Mouse (Mus musculus): ENCODE results near the gene Tmem63c. TPM values are rescaled to one million over a fixed set of nuclear protein-coding genes. Genes with fewer than 3 reads are reported as not detected.

Gene Tmem63c
- polyA plus RNA-seq, 1 experiment, result not detected

DNA sequence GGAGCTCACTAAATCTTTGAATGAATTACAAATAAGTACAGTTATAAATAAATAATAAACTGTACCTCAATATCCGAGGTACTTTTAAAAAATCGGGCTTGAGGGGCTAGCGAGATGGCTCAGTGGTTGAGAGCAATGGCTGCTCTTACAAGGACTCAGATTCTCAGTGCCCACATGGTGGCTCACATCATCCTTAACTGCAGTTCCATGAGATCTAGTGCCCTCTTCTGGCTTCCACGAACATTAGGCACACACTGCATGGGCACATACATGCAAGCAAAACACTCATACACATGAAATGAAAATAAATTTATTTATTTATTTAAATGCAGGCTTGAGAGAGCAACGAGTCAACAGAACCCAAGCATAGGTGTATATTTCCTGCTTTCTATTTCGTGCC, 25.2 kb upstream of the Tmem63c start:
- no peak overlapping the region for H3K4me3 ChIP-seq (replicated peaks)
- H3K36me3 ChIP-seq (ENCODE audit: control insufficient read depth), result no peaks in the 10 kb centered on the region
- TF ChIP-seq GATA1 (IDR thresholded peaks at IDR 0.05; ENCODE audit: low read length) (no peak), TAL1 (IDR thresholded peaks at IDR 0.05; ENCODE audit: low read length) (no peak)
- H3K27me3 ChIP-seq (ENCODE audit: control insufficient read depth), result peaks cover 13% of the 10 kb centered on the region
- no peaks in the 10 kb centered on the region for H3K9me3 ChIP-seq (ENCODE audit: control insufficient read depth, low read length)
- no peaks in the 10 kb centered on the region for H3K4me1 ChIP-seq (ENCODE audit: control insufficient read depth)

DNA sequence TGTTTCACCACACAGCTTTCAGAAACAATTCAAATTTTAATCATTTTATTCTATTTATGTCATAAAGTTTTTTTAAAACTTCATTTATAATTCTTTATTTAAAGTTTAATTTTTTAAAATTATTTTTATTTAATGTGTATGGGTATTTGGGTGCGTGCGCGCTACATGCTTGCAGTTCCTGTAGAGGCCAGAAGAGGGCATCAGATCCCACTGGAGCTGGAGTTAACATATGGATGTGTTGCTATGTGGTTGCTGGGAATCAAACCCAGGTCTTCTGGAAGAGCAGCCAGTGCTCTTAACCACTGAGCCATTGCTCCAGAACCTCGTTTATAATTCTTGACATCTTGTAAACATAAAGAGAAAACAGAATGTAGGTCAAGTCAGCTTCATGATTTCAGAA, 22.4 kb upstream of the Tmem63c start:
- no peak overlapping the region for H3K4me3 ChIP-seq (replicated peaks)
- H3K9me3 ChIP-seq (ENCODE audit: control insufficient read depth, low read length), result no peaks in the 10 kb centered on the region
- no peaks in the 10 kb centered on the region for H3K27me3 ChIP-seq (ENCODE audit: control insufficient read depth)
- H3K4me1 ChIP-seq (ENCODE audit: control insufficient read depth), result no peaks in the 10 kb centered on the region
- H3K36me3 ChIP-seq (ENCODE audit: control insufficient read depth), result no peaks in the 10 kb centered on the region
- TF ChIP-seq GATA1 (IDR thresholded peaks at IDR 0.05; ENCODE audit: low read length) (no peak), TAL1 (IDR thresholded peaks at IDR 0.05; ENCODE audit: low read length) (no peak)

DNA sequence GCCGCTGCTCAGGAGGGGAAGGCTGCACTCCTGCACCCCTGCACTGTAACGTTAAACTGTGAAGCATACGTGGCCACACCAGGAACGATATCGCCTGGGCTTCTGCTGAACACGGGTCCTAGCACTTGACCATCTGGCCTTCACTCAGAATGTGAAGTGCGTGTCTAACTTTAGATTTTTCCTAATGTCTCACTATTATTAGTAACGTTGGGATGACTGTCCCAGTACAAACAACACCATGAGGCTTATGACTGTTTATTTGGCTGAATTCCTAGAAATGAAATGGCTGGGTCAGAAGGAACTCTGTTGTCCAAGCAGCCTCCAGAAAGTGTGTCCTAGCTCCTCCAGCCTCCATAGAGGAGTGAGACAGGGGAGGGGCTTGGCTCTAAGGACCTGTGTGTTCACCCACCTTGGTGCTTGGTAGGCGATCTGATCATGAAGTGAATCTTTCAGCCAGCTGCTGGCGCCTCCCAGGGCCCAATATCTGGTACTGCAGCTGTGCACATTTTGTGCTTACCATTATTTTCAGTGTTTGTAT, 21.8 kb upstream of the Tmem63c start:
- no peaks in the 10 kb centered on the region for H3K9me3 ChIP-seq (ENCODE audit: control insufficient read depth, low read length)
- H3K4me3 ChIP-seq (replicated peaks), result no peak overlapping the region
- H3K36me3 ChIP-seq (ENCODE audit: control insufficient read depth), result no peaks in the 10 kb centered on the region
- TF ChIP-seq GATA1 (IDR thresholded peaks at IDR 0.05; ENCODE audit: low read length) (no peak), TAL1 (IDR thresholded peaks at IDR 0.05; ENCODE audit: low read length) (no peak)
- no peaks in the 10 kb centered on the region for H3K4me1 ChIP-seq (ENCODE audit: control insufficient read depth)
- H3K27me3 ChIP-seq (ENCODE audit: control insufficient read depth), result no peaks in the 10 kb centered on the region

DNA sequence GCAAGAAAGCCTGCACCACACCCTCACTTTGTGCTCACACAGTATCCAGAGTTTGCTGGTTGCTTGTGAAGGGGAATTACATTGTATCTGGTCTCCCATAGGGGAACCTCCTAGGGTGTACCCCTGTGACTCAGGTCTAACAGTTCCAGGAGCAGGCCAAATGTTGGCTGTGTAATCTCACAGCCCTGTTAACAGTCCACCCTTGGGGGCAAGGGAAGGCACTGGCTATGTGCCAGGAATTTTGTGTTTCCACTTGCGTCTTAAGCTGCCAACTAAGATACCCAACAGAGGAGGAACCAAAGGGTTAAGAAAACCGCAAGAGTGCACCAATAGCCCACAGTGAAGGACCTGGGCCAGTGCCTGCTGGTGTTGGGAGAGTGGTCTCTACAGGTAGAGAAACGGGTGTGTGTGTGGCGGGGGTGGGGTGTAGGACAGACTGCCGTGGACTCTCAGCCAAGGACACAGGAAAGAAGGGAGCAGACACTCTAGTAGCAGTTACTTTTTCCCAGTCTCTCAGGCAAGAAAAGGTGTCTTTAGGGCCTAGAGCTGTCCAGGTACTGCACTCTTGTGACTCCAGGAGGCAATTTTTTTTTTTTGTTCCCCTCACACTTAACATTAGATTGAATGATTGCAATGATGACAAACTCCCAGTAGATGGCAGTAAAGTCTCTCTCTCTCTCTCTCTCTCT, 20.8 kb upstream of the Tmem63c start:
- TF ChIP-seq GATA1 (IDR thresholded peaks at IDR 0.05; ENCODE audit: low read length) (no peak), TAL1 (IDR thresholded peaks at IDR 0.05; ENCODE audit: low read length) (no peak)
- Histone ChIP-seq H3K27me3 (ENCODE audit: control insufficient read depth) (no peaks in the 10 kb centered on the region), H3K36me3 (ENCODE audit: control insufficient read depth) (no peaks in the 10 kb centered on the region), H3K4me1 (ENCODE audit: control insufficient read depth) (no peaks in the 10 kb centered on the region), H3K9me3 (ENCODE audit: control insufficient read depth, low read length) (no peaks in the 10 kb centered on the region), H3K4me3 (replicated peaks) (no peak overlapping the region)

DNA sequence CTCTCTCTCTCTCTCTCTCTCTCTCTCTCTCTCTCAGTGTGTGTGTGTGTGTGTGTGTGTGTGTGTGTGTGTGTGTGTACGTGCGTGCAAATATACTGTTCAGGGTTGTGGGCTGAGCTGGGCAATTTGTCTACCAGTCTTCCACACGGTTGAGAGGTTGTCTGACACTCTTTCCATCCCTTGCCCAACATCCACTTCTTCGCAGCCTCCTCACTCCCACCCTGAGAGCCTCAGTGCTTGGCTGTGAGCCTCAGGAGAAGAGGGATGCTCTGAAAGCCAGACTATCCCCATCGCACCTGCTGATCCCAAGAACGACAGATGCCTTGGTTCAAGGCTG, 20.3 kb upstream of the Tmem63c start:
- H3K4me1 ChIP-seq (ENCODE audit: control insufficient read depth), result no peaks in the 10 kb centered on the region
- no peak for TF ChIP-seq TAL1 (IDR thresholded peaks at IDR 0.05; ENCODE audit: low read length)
- TF ChIP-seq GATA1 (IDR thresholded peaks at IDR 0.05; ENCODE audit: low read length), result no peak
- no peaks in the 10 kb centered on the region for H3K9me3 ChIP-seq (ENCODE audit: control insufficient read depth, low read length)
- H3K27me3 ChIP-seq (ENCODE audit: control insufficient read depth), result no peaks in the 10 kb centered on the region
- no peak overlapping the region for H3K4me3 ChIP-seq (replicated peaks)
- H3K36me3 ChIP-seq (ENCODE audit: control insufficient read depth), result no peaks in the 10 kb centered on the region

DNA sequence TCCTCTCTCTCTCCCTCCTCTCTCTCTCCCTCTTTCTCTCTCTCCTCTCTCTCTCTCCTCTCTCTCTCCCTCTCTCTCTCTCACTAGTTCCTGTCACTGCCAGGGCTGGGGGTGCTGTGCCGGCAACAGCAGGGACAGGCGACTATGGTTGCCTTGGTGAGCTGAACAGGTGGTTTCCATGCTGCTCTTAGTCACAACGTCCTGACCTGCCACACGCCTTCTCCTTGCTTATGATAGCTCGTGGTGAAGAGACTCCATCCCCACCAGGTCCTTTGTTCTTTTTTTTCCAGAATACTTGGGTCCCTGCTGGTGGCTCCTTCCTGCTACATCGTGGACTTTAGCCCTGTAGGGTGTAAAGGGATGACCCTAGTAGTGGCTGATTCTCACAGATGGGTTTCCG, 18.9 kb upstream of the Tmem63c start:
- TF ChIP-seq GATA1 (IDR thresholded peaks at IDR 0.05; ENCODE audit: low read length), result no peak
- no peak for TF ChIP-seq TAL1 (IDR thresholded peaks at IDR 0.05; ENCODE audit: low read length)
- H3K4me3 ChIP-seq (replicated peaks), result no peak overlapping the region
- no peaks in the 10 kb centered on the region for H3K36me3 ChIP-seq (ENCODE audit: control insufficient read depth)
- H3K9me3 ChIP-seq (ENCODE audit: control insufficient read depth, low read length), result no peaks in the 10 kb centered on the region
- H3K27me3 ChIP-seq (ENCODE audit: control insufficient read depth), result no peaks in the 10 kb centered on the region
- H3K4me1 ChIP-seq (ENCODE audit: control insufficient read depth), result no peaks in the 10 kb centered on the region

DNA sequence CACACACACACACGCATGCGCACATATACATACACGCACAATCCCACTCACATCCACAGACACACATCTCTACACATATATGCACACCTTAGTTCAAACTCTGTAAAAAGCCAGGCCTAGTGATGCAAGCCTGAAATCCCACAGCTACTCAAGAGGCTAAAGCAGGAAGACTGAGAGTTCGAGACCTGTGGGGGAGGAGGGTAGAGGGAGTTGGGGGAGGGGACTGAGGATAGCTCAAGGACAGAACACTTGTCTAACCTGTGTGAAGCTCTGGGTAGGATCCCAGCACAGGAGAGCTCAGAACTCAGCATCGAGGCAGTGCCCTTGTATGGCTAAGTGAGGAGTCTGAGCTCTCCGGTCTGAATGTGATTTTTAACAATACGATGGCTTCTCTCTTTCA, 18.3 kb upstream of the Tmem63c start:
- Histone ChIP-seq H3K36me3 (ENCODE audit: control insufficient read depth) (no peaks in the 10 kb centered on the region), H3K4me3 (replicated peaks) (no peak overlapping the region), H3K9me3 (ENCODE audit: control insufficient read depth, low read length) (no peaks in the 10 kb centered on the region), H3K27me3 (ENCODE audit: control insufficient read depth) (no peaks in the 10 kb centered on the region), H3K4me1 (ENCODE audit: control insufficient read depth) (no peaks in the 10 kb centered on the region)
- TF ChIP-seq GATA1 (IDR thresholded peaks at IDR 0.05; ENCODE audit: low read length) (no peak), TAL1 (IDR thresholded peaks at IDR 0.05; ENCODE audit: low read length) (no peak)

DNA sequence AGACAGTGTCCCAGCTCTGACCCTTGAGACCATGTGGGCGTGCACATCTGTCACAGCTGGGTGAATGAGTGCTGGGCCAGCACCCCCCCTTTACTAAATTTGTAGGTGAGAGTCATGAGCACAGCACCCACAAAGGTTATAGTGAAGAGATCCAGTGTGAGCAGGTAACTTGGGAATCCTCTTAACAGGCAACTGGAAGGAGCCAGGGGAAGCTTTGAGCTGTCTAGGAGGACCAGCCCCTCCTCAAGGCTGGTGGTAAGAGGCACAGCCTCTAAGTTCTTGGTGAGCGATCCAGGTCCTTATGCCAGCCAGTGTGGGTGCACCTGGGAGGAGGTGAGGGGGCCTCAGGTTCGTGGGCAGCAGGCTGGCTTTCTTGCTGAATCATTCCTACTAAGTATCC, 17.5 kb upstream of the Tmem63c start:
- Histone ChIP-seq H3K9me3 (ENCODE audit: control insufficient read depth, low read length) (no peaks in the 10 kb centered on the region), H3K4me3 (replicated peaks) (no peak overlapping the region), H3K36me3 (ENCODE audit: control insufficient read depth) (no peaks in the 10 kb centered on the region), H3K27me3 (ENCODE audit: control insufficient read depth) (no peaks in the 10 kb centered on the region), H3K4me1 (ENCODE audit: control insufficient read depth) (no peaks in the 10 kb centered on the region)
- no peak for TF ChIP-seq GATA1 (IDR thresholded peaks at IDR 0.05; ENCODE audit: low read length)
- no peak for TF ChIP-seq TAL1 (IDR thresholded peaks at IDR 0.05; ENCODE audit: low read length)

DNA sequence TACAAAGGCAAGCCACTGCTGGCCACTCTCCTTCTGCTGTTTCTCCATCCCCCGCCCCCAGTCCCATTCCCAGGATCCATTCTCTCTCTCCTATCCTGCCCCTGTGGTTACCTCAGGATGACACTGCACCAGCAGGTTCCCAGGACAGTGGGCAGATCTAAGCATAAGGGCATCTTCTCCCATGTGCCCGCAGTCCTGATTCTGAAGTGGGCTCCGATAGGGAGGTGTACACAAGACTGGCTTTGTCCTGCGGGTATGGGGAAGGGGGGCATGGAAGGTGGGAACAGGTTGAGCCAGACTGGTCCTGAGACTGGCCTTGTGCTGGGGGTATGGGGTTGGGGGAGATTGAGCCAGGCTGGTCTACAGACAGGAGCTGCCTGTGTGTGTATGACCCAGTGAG, 16.5 kb upstream of the Tmem63c start:
- no peak for TF ChIP-seq GATA1 (IDR thresholded peaks at IDR 0.05; ENCODE audit: low read length)
- no peak for TF ChIP-seq TAL1 (IDR thresholded peaks at IDR 0.05; ENCODE audit: low read length)
- Histone ChIP-seq H3K4me3 (replicated peaks) (no peak overlapping the region), H3K9me3 (ENCODE audit: control insufficient read depth, low read length) (no peaks in the 10 kb centered on the region), H3K4me1 (ENCODE audit: control insufficient read depth) (no peaks in the 10 kb centered on the region), H3K36me3 (ENCODE audit: control insufficient read depth) (no peaks in the 10 kb centered on the region), H3K27me3 (ENCODE audit: control insufficient read depth) (peaks cover 2% of the 10 kb centered on the region; the same call in 1 of the 2 replicates)

DNA sequence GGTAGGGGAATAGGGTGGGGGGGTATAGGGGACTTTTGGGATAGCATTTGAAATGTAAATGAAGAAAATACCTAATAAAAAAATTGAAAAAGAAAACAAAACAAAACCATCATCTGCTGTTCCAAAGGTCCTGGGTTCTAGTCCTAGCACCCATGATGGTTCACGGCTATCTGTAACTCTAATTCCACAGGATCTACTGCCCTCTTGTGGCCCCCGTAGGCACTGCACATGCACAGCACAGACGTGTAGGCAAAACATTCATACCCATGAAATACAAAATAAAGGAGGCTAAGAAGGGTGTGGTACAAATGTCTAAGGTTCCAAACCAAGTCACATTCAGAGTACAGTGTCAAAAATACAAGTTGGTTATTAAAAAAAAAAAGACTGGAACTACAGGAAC, 4.1 kb upstream of the Tmem63c start:
- Histone ChIP-seq H3K4me3 (replicated peaks) (no peak overlapping the region), H3K27me3 (ENCODE audit: control insufficient read depth) (no peaks in the 10 kb centered on the region; the same call in 1 of the 2 replicates), H3K36me3 (ENCODE audit: control insufficient read depth) (no peaks in the 10 kb centered on the region), H3K4me1 (ENCODE audit: control insufficient read depth) (no peaks in the 10 kb centered on the region), H3K9me3 (ENCODE audit: control insufficient read depth, low read length) (no peaks in the 10 kb centered on the region)
- TF ChIP-seq TAL1 (IDR thresholded peaks at IDR 0.05; ENCODE audit: low read length) (no peak), GATA1 (IDR thresholded peaks at IDR 0.05; ENCODE audit: low read length) (no peak)

Data from erythroblast, embryonic 14.5 days (primary cell).